Mouse (Mus musculus) liver, embryonic 11.5 days (tissue): ENCODE data around the gene Gas2l2. TPM values are rescaled to one million over a fixed set of nuclear protein-coding genes. Genes with fewer than 3 reads are reported as not detected.

ENCODE experiments used
- ATAC-seq: fragments of 200-750 bp; cut with Nextera tagmentation; replicated peaks from 2 replicates; pipeline ENCODE4 v1.8.0; 2017; ENCODE audit warnings: moderate number of reproducible peaks, mild to moderate bottlenecking, moderate TSS enrichment, moderate library complexity; ENCODE audit not compliant: low FRiP score
- DNase-seq: peaks from one replicate; pipeline ENCODE4 v3.0.0-alpha.2; 2017; ENCODE audit warnings: low spot score
- H3K27ac ChIP-seq: fragments of 300-500 bp; sonication (generic); 2 replicates; pipeline ENCODE4 v1.5.1; 2014; ENCODE audit warnings: mild to moderate bottlenecking, low read depth, low read length, control low read depth
- H3K27me3 ChIP-seq: fragments of 300-500 bp; sonication (generic); replicated peaks from 2 replicates; pipeline ENCODE4 v1.6.1; 2014; ENCODE audit warnings: low read length, mixed read lengths; ENCODE audit not compliant: control insufficient read depth, insufficient read depth
- H3K36me3 ChIP-seq: fragments of 300-500 bp; sonication (generic); 2 replicates; pipeline ENCODE4 v1.6.1; 2014; ENCODE audit warnings: mild to moderate bottlenecking, low read length, moderate library complexity, mixed read lengths; ENCODE audit not compliant: control insufficient read depth, insufficient read depth
- H3K4me1 ChIP-seq: fragments of 300-500 bp; sonication (generic); replicated peaks from 2 replicates; pipeline ENCODE4 v1.6.1; 2014; ENCODE audit warnings: low read length, mixed read lengths; ENCODE audit not compliant: control insufficient read depth, insufficient read depth
- H3K4me2 ChIP-seq: fragments of 300-500 bp; sonication (generic); 2 replicates; pipeline ENCODE4 v1.6.1; 2014; ENCODE audit warnings: mild to moderate bottlenecking, control low read depth, moderate library complexity
- H3K4me3 ChIP-seq: fragments of 300-500 bp; sonication (generic); 2 replicates; pipeline ENCODE4 v1.5.1; 2014; ENCODE audit warnings: low read depth, low read length, control low read depth
- H3K9ac ChIP-seq: fragments of 300-500 bp; sonication (generic); 2 replicates; pipeline ENCODE4 v1.6.1; 2014; ENCODE audit warnings: low read depth, low read length, control low read depth
- H3K9me3 ChIP-seq: fragments of 300-500 bp; sonication (generic); 2 replicates; pipeline ENCODE4 v1.6.1; 2016; ENCODE audit warnings: low read length, inconsistent platforms, mixed read lengths; ENCODE audit not compliant: control insufficient read depth
- WGBS: fragments of 180-500 bp; shearing (Covaris S2); extraction: QIAGEN DNeasy Blood & Tissue Kit; methylation state at CpG from one replicate; pipeline ENCODE4 v1.1.7; 2014; 5-methylcytosine and 5-hydroxymethylcytosine counted together
- polyA plus RNA-seq: library from polyadenylated mRNA; unstranded; fragments of >200 nt; fragmentation: Nextera tagmentation; extraction: Ambion mirVana; gene quantifications from 2 replicates; pipeline ENCODE4 v1.2.1, GENCODE M21; 2014

The Gas2l2 gene
- not detected in 2 replicates for polyA plus RNA-seq

- WGBS, result 48% methylated on average over 5 of the region's 5 CpGs
- no peak within 1 kb of the TSS for H3K4me3 ChIP-seq
- no peak for ATAC-seq
- H3K4me2 ChIP-seq, result no peak within 1 kb of the TSS
- no peaks in the 10 kb centered on the region for H3K36me3 ChIP-seq
- H3K27me3 ChIP-seq, result peaks cover 39% of the 10 kb centered on the region
- no peaks in the 10 kb centered on the region for H3K9me3 ChIP-seq
- no peaks in the 10 kb centered on the region; the same call in 1 of the 2 replicates for H3K4me1 ChIP-seq
- no peak within 1 kb of the TSS for H3K9ac ChIP-seq
- H3K27ac ChIP-seq, result no peak within 1 kb of the TSS
- no peak for DNase-seq
These were observed at the start of gene Gas2l2 for GRCm38 (mm10) chr11:83429355-83429754. Gene Gas2l2, minus strand, starts transcription at chr11:83429455.

- Histone ChIP-seq H3K27me3 (no peaks in the 10 kb centered on the region), H3K4me3 (peak overlapping the region; percentile 91), H3K4me2 (peak overlapping the region; percentile 93), H3K9ac (peak overlapping the region; percentile 91), H3K9me3 (no peaks in the 10 kb centered on the region), H3K36me3 (peaks cover 3% of the 10 kb centered on the region; the same call in 1 of the 2 replicates), H3K4me1 (peaks cover 11% of the 10 kb centered on the region), H3K27ac (peak overlapping the region; percentile 91)
- WGBS, result under 1% methylated on average over 51 of the region's 52 CpGs
- peak; percentile 62 for DNase-seq
- ATAC-seq, result peak; percentile 77
These were observed 44.2 kb upstream of the Gas2l2 start for GRCm38 (mm10) chr11:83473235-83474016.

GRCm38 (mm10) chr11:83472324-83473234, 43.3 kb upstream of the Gas2l2 start, which contains the start of gene Taf15:
Gene Taf15, plus strand, starts transcription at chr11:83473086.
- ATAC-seq (peak; percentile 97), DNase-seq (peak; percentile 97)
- H3K9me3 ChIP-seq, result no peaks in the 10 kb centered on the region
- H3K4me1 ChIP-seq, result peaks cover 11% of the 10 kb centered on the region
- peak within 1 kb of the TSS; percentile 91 for H3K27ac ChIP-seq
- H3K9ac ChIP-seq, result peak within 1 kb of the TSS; percentile 91
- peak within 1 kb of the TSS; percentile 91 for H3K4me3 ChIP-seq
- WGBS, result under 1% methylated on average over 66 of the region's 66 CpGs
- peak within 1 kb of the TSS; percentile 93 for H3K4me2 ChIP-seq
- H3K27me3 ChIP-seq, result no peaks in the 10 kb centered on the region
- peaks cover 3% of the 10 kb centered on the region; the same call in 1 of the 2 replicates for H3K36me3 ChIP-seq

- ATAC-seq, result no peak
- H3K36me3 ChIP-seq, result peaks cover under 1% of the 10 kb centered on the region; the same call in 1 of the 2 replicates
- DNase-seq, result no peak
- H3K9ac ChIP-seq, result peak overlapping the region; percentile 70
- peak overlapping the region; percentile 63 for H3K27ac ChIP-seq
- peak overlapping the region; percentile 91; the same call in 1 of the 2 replicates for H3K4me3 ChIP-seq
- no peaks in the 10 kb centered on the region for H3K9me3 ChIP-seq
- 85% methylated on average over 2 of the region's 2 CpGs for WGBS
- H3K4me1 ChIP-seq, result peaks cover 11% of the 10 kb centered on the region
- no peaks in the 10 kb centered on the region for H3K27me3 ChIP-seq
- peak overlapping the region; percentile 79 for H3K4me2 ChIP-seq
These were observed 42.5 kb upstream of the Gas2l2 start for GRCm38 (mm10) chr11:83471766-83472165.

- H3K36me3 ChIP-seq, result no peaks in the 10 kb centered on the region
- 87% methylated on average over 3 of the region's 3 CpGs for WGBS
- ATAC-seq, result no peak
- DNase-seq, result peak; percentile 12
- H3K9me3 ChIP-seq, result no peaks in the 10 kb centered on the region
- peaks cover 13% of the 10 kb centered on the region; the same call in 1 of the 2 replicates for H3K27me3 ChIP-seq
- H3K4me3 ChIP-seq, result no peak overlapping the region
- H3K4me2 ChIP-seq, result no peak overlapping the region
- peaks cover 2% of the 10 kb centered on the region; the same call in 1 of the 2 replicates for H3K4me1 ChIP-seq
- no peak overlapping the region for H3K27ac ChIP-seq
- H3K9ac ChIP-seq, result no peak overlapping the region
These were observed 39.5 kb upstream of the Gas2l2 start for GRCm38 (mm10) chr11:83468765-83469164.

GRCm38 (mm10) chr11:83467120-83467652, 37.9 kb upstream of the Gas2l2 start:
- Histone ChIP-seq H3K4me3 (no peak overlapping the region), H3K9ac (no peak overlapping the region), H3K9me3 (no peaks in the 10 kb centered on the region), H3K4me2 (no peak overlapping the region), H3K27ac (no peak overlapping the region), H3K4me1 (peaks cover 8% of the 10 kb centered on the region), H3K27me3 (peaks cover 28% of the 10 kb centered on the region), H3K36me3 (no peaks in the 10 kb centered on the region)
- DNase-seq (peak; percentile 29), ATAC-seq (no peak)
- 46% methylated on average over 11 of the region's 11 CpGs for WGBS

- no peak overlapping the region for H3K9ac ChIP-seq
- H3K4me2 ChIP-seq, result no peak overlapping the region
- WGBS, result 37% methylated on average over 2 of the region's 2 CpGs
- no peaks in the 10 kb centered on the region for H3K9me3 ChIP-seq
- ATAC-seq (no peak), DNase-seq (peak; percentile 19)
- H3K4me1 ChIP-seq, result peaks cover 6% of the 10 kb centered on the region
- no peak overlapping the region for H3K4me3 ChIP-seq
- no peak overlapping the region for H3K27ac ChIP-seq
- H3K27me3 ChIP-seq, result peaks cover 36% of the 10 kb centered on the region
- no peaks in the 10 kb centered on the region for H3K36me3 ChIP-seq
These were observed 36.7 kb upstream of the Gas2l2 start for GRCm38 (mm10) chr11:83465976-83466375.

- ATAC-seq, result no peak
- H3K4me3 ChIP-seq, result peak within 1 kb of the TSS; percentile 68
- no peak within 1 kb of the TSS for H3K27ac ChIP-seq
- H3K9ac ChIP-seq, result peak within 1 kb of the TSS; percentile 55
- DNase-seq, result peak; percentile 55
- H3K9me3 ChIP-seq, result no peaks in the 10 kb centered on the region
- H3K36me3 ChIP-seq, result no peaks in the 10 kb centered on the region
- H3K4me1 ChIP-seq, result peaks cover 6% of the 10 kb centered on the region
- H3K27me3 ChIP-seq, result peaks cover 43% of the 10 kb centered on the region
- H3K4me2 ChIP-seq, result peak within 1 kb of the TSS; percentile 96
- WGBS, result under 1% methylated on average over 42 of the region's 42 CpGs
These were observed 33.5 kb upstream of the Gas2l2 start, which contains the start of gene Mmp28 for GRCm38 (mm10) chr11:83462711-83463244. Gene Mmp28, minus strand, starts transcription at chr11:83463071.
